Comparison of ENCODE assay signal across 8 mouse cellular contexts in the genomic region with DNA sequence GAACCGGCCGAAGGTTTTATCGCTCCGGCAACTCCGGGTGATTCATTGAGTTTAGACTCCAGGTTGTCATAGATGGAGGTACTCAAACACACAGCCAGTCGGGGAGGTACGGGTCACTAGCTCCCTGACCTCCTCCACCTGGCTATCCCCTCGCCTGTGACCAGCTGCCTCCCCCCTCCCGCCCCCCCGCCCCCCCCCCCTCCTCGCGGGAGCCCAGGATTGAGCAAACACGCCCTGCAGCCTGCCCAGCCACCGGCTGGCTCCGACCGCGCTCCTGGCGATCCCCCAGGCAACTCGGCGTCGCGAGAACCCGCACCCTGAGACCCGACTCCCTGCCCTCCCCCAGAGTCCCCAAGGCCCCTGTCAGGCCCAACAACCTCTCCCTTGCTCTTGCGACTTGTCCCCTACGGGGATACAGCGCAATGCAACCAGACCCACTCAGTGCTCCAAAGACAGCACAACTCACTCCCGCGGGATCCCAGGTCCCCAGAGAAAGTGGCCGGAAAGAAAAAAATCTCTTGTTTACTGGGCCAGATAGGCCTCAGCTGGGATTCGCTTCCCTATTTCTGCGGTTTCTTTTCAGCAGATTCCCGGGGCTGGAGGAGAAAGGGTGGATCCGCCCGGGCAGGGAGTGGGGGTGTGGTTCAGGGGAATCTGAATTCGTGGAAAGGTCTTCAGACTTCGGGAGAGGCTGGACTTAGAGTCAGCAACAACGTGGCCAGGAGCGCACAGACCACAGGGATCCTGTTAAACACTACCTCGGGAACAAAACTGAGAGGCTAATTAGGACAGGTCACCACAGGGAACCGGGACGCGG. TPM values are rescaled to one million over a fixed set of nuclear protein-coding genes. Genes with fewer than 3 reads are reported as not detected.
DNase-seq lines count a peak whose midpoint lies in the region; ATAC-seq and TF ChIP-seq lines count a peak whose summit lies in the region.

A gene (plus strand): TSS at position 701 of the 817 bp plus-strand sequence.

- peak within 1 kb of the TSS; percentile 82 for H3K9ac ChIP-seq in heart, embryonic 16.5 days (ENCODE audit: low read length)

- H3K9me3 ChIP-seq in heart, embryonic 16.5 days (replicated peaks; ENCODE audit: control insufficient read depth, low read length) = no peaks in the 10 kb centered on the region

- no peak for DNase-seq in testis, postnatal 14 days (ENCODE audit: low spot score)
- DNase-seq in fibroblast of lung, adult 2 months (ENCODE audit: low read depth) = peak; percentile 14
- peak; percentile 86 for DNase-seq in kidney, postnatal 14 days
- peak; percentile 62 for DNase-seq in testis, postnatal 10 days (ENCODE audit: low spot score)

- WGBS in heart, embryonic 16.5 days = 5% methylated on average over 37 of the region's 43 CpGs

- H3K27me3 ChIP-seq in testis, adult 2 months (ENCODE audit: control insufficient read depth, insufficient read depth, low read length) = no peaks in the 10 kb centered on the region; the same call in none of the 2 replicates
- peaks cover 9% of the 10 kb centered on the region for H3K27me3 ChIP-seq in heart, embryonic 16.5 days (ENCODE audit: control insufficient read depth, insufficient read depth, low read length)

- peak within 1 kb of the TSS; percentile 41 for H3K4me3 ChIP-seq in testis, adult 2 months (ENCODE audit: control insufficient read depth, low read depth, low read length)
- H3K4me3 ChIP-seq in heart, embryonic 16.5 days (ENCODE audit: low read length) = peak within 1 kb of the TSS; percentile 82

- no peak for TF ChIP-seq CTCF in testis, adult 2 months (IDR thresholded peaks at IDR 0.05; ENCODE audit: control insufficient read depth, insufficient read depth, insufficient replicate concordance, low read depth, low read length)

- H3K36me3 ChIP-seq in testis, adult 2 months (ENCODE audit: control insufficient read depth, insufficient read depth, low read length) = no peaks in the 10 kb centered on the region
- H3K36me3 ChIP-seq in heart, embryonic 16.5 days (ENCODE audit: control insufficient read depth, insufficient read depth) = no peaks in the 10 kb centered on the region

- H3K4me1 ChIP-seq in testis, adult 2 months (ENCODE audit: control insufficient read depth, insufficient read depth, low read length) = peaks cover 12% of the 10 kb centered on the region
- peaks cover 5% of the 10 kb centered on the region; the same call in 1 of the 2 replicates for H3K4me1 ChIP-seq in heart, embryonic 16.5 days (ENCODE audit: control insufficient read depth, insufficient read depth, low read length)

- no peak within 1 kb of the TSS for H3K27ac ChIP-seq in testis, adult 2 months (ENCODE audit: control insufficient read depth, insufficient read depth, low read depth, low read length)
- peak within 1 kb of the TSS; percentile 79 for H3K27ac ChIP-seq in heart, embryonic 16.5 days (ENCODE audit: low read length)

- H3K4me2 ChIP-seq in heart, embryonic 16.5 days (ENCODE audit: low read depth, low read length) = peak within 1 kb of the TSS; percentile 99

- no peak; the same call in 1 of the 2 replicates for ATAC-seq in heart, embryonic 16.5 days (replicated peaks; ENCODE audit: extremely low read depth, insufficient read depth, low FRiP score)
- ATAC-seq in megakaryocyte progenitor cell, adult 5-6 weeks (replicated peaks; ENCODE audit: poor library complexity) = peak; percentile 10; the same call in 1 of the 2 replicates
- no peak for ATAC-seq in frontal cortex, adult (ENCODE audit: low TSS enrichment)

- no peak for TF ChIP-seq POLR2A in testis, adult 2 months (IDR thresholded peaks at IDR 0.05; ENCODE audit: control insufficient read depth, low read depth, low read length)

RNA-seq across cellular contexts. Expression of the gene that starts here (rescaled TPM):
- 0.36 and 2.6 TPM in 2 replicates for polyA plus RNA-seq in testis, adult 2 months (2012; rRNA removed)
- 14.5 and 15.4 TPM in 2 replicates for polyA plus RNA-seq in heart, embryonic 16.5 days (2015; fragmentation: Nextera tagmentation; extraction: Ambion mirVana)
- total RNA-seq in megakaryocyte progenitor cell, adult 5-6 weeks (2015) = not detected in 2 replicates
- total RNA-seq in megakaryocyte progenitor cell, adult 5-6 weeks (2017) = 0.67 TPM in 1 of 2 replicates, not detected in the other

Comparison
In these comparisons a context has a peak if more than half of its experiments do, and no peak if none do; other contexts are left out.
1. Peak in ATAC-seq in megakaryocyte progenitor cell, adult 5-6 weeks; RNA of the gene not detected or under 1 TPM.